Mouse (Mus musculus) stomach, embryonic 14.5 days (tissue): ENCODE results near the gene Vmn2r106. TPM values are rescaled to one million over a fixed set of nuclear protein-coding genes. Genes with fewer than 3 reads are reported as not detected.

Experiments used
- ATAC-seq: fragments of 200-750 bp; cut with Nextera tagmentation; 2 replicates; pipeline ENCODE4 v1.8.0; 2017; ENCODE audit warnings: low read depth, moderate TSS enrichment; ENCODE audit not compliant: insufficient number of reproducible peaks, insufficient read depth, low FRiP score
- H3K27ac ChIP-seq: fragments of 300-500 bp; sonication (generic); 2 replicates; pipeline ENCODE4 v1.5.1; 2014; ENCODE audit warnings: mild to moderate bottlenecking, low read length, moderate library complexity, mixed read lengths
- H3K27me3 ChIP-seq: fragments of 300-500 bp; sonication (generic); 2 replicates; pipeline ENCODE4 v1.6.1; 2014; ENCODE audit warnings: low read length, control low read depth, mixed read lengths; ENCODE audit not compliant: control insufficient read depth, insufficient read depth
- H3K36me3 ChIP-seq: fragments of 300-500 bp; sonication (generic); 2 replicates; pipeline ENCODE4 v1.6.1; 2014; ENCODE audit warnings: mild to moderate bottlenecking, control low read depth, low read length, moderate library complexity, mixed read lengths; ENCODE audit not compliant: control insufficient read depth, insufficient read depth
- H3K4me1 ChIP-seq: fragments of 300-500 bp; sonication (generic); 2 replicates; pipeline ENCODE4 v1.6.1; 2014; ENCODE audit warnings: low read length, control low read depth, mixed read lengths; ENCODE audit not compliant: control insufficient read depth, insufficient read depth
- H3K4me2 ChIP-seq: fragments of 300-500 bp; sonication (generic); replicated peaks from 2 replicates; pipeline ENCODE4 v1.6.1; 2014; ENCODE audit warnings: low read depth, low read length, control low read depth
- H3K4me3 ChIP-seq: fragments of 300-500 bp; sonication (generic); 2 replicates; pipeline ENCODE4 v1.5.1; 2014; ENCODE audit warnings: low read depth, low read length, control low read depth
- H3K9ac ChIP-seq: fragments of 300-500 bp; sonication (generic); replicated peaks from 2 replicates; pipeline ENCODE4 v1.6.1; 2014; ENCODE audit warnings: low read depth, mild to moderate bottlenecking, control low read depth, low read length, moderate library complexity, mixed read lengths
- H3K9me3 ChIP-seq: fragments of 300-500 bp; sonication (generic); 2 replicates; pipeline ENCODE4 v1.6.1; 2016; ENCODE audit warnings: low read depth, low read length, control low read depth; ENCODE audit not compliant: control insufficient read depth
- WGBS: fragments of 180-500 bp; shearing (Covaris S2); extraction: QIAGEN DNeasy Blood & Tissue Kit; methylation state at CpG from one replicate; pipeline ENCODE4 v1.1.7; 2014; 5-methylcytosine and 5-hydroxymethylcytosine counted together
- polyA plus RNA-seq: library from polyadenylated mRNA; unstranded; fragments of >200 nt; fragmentation: Nextera tagmentation; extraction: Ambion mirVana; gene quantifications from 2 replicates; pipeline ENCODE4 v1.2.1, GENCODE M21; 2014

The Vmn2r106 gene
- not detected in 2 replicates for polyA plus RNA-seq

DNA sequence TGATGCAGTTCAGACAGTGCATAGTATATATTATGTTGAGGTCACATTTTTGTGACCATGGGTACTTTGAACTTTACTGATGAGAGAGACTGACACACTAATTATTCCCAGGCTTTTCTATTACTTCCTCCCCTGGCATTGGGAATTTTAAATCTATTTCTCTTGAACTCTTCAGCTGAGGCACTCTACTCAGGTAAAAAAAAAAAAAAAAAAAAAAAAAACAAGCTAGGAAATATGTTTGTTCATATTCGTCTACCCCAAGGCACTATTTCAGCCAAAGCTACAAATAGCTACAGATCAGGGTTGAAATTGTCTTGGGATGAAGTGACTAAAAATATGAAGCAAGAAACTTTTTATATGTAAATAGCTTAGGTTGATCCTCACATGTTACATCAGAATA is at the start of gene Vmn2r106:
Vmn2r106 (minus strand) TSS at position 101 of the 400 bp plus-strand sequence.
- WGBS: 69% methylated on average over 1 of the region's 1 CpGs
- no peak within 1 kb of the TSS for H3K27ac ChIP-seq

GRCm38 (mm10) chr17:20305790-20306189 is 20.4 kb upstream of the Vmn2r106 start:
- Histone ChIP-seq H3K4me2 (no peak overlapping the region), H3K4me1 (no peaks in the 10 kb centered on the region), H3K9ac (no peak overlapping the region), H3K27ac (no peak overlapping the region), H3K27me3 (no peaks in the 10 kb centered on the region), H3K36me3 (no peaks in the 10 kb centered on the region), H3K9me3 (0 out of 2 replicates have a peak, but pooled peaks cover 2% of the 10 kb centered on the region), H3K4me3 (no peak overlapping the region)
- 92% methylated on average over 1 of the region's 1 CpGs for WGBS
- ATAC-seq: no peak

More for the DNA sequence above, at the start of gene Vmn2r106:
- Histone ChIP-seq H3K27me3 (no peaks in the 10 kb centered on the region), H3K4me3 (no peak within 1 kb of the TSS), H3K4me1 (no peaks in the 10 kb centered on the region), H3K9ac (no peak within 1 kb of the TSS), H3K4me2 (no peak within 1 kb of the TSS), H3K9me3 (no peaks in the 10 kb centered on the region), H3K36me3 (no peaks in the 10 kb centered on the region)
- ATAC-seq: no peak

- no peak overlapping the region for H3K9ac ChIP-seq
- H3K36me3 ChIP-seq: no peaks in the 10 kb centered on the region
- no peaks in the 10 kb centered on the region for H3K4me1 ChIP-seq
- ATAC-seq: no peak
- no peak overlapping the region for H3K27ac ChIP-seq
- no peak overlapping the region for H3K4me2 ChIP-seq
- H3K9me3 ChIP-seq: no peaks in the 10 kb centered on the region
- no peak overlapping the region for H3K4me3 ChIP-seq
- H3K27me3 ChIP-seq: no peaks in the 10 kb centered on the region
Observed at GRCm38 (mm10) chr17:20286906-20287305, 1.6 kb upstream of the Vmn2r106 start.

DNA sequence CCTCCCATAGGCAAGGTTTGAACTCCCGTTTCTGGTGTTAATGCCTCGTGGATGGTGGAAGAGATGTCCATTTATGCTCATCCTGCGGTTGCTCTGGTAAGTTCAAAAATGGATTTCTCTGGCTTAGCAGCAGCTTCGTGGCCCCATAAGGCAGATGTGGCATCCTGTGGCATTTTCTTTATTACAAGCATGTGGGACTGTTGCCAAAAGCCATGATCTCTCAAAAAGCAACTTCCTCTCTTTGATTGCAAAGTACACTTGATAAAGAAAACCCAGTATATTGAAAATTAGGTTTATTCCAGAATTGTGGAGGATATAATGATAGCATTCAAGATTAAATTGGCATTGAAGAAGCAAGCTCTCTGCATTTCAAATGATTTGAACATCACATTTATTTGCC is 29.8 kb downstream of the Vmn2r106 start:
- Histone ChIP-seq H3K9ac (no peak overlapping the region), H3K4me3 (no peak overlapping the region), H3K27me3 (no peaks in the 10 kb centered on the region), H3K4me2 (no peak overlapping the region), H3K36me3 (no peaks in the 10 kb centered on the region), H3K9me3 (no peaks in the 10 kb centered on the region; the same call in 1 of the 2 replicates), H3K4me1 (no peaks in the 10 kb centered on the region), H3K27ac (no peak overlapping the region)
- ATAC-seq: no peak
- 70% methylated on average over 4 of the region's 4 CpGs for WGBS

DNA sequence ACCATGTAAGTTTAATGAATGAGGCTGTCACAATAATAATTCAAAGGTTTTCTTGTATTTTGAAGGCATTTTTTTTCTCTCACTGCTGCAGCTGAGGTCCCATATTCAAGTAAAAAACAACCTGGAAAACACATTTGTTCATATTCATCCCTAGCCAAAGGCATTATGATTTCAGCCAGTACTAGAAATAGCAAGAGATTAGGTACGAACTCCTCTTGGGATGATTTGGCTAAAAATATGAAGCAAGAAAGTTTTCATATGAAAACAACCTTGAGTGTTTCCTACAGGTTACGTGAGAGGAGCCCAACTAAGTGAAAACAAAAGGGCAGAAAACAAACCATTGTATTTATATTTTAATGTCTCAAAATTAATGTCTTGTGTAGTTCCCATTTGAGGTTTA is 50.4 kb downstream of the Vmn2r106 start, which contains the start of gene Vmn2r105:
Vmn2r105 (minus strand) TSS at position 101 of the 400 bp plus-strand sequence.
- Histone ChIP-seq H3K9ac (no peak within 1 kb of the TSS), H3K36me3 (no peaks in the 10 kb centered on the region), H3K27ac (no peak within 1 kb of the TSS), H3K4me3 (no peak within 1 kb of the TSS), H3K4me1 (no peaks in the 10 kb centered on the region), H3K4me2 (no peak within 1 kb of the TSS), H3K27me3 (no peaks in the 10 kb centered on the region), H3K9me3 (no peaks in the 10 kb centered on the region)
- ATAC-seq: no peak
- WGBS: 69% methylated on average over 2 of the region's 2 CpGs

Other genes with a start within 250 kb of the Vmn2r106 start
- gene Vmn2r104, start 237.2 kb downstream of the Vmn2r106 start, polyA plus RNA-seq: not detected in 2 replicates
- gene Fpr-rs7, start 171.3 kb downstream of the Vmn2r106 start, polyA plus RNA-seq: not detected in 2 replicates
- not detected in 2 replicates for gene Fpr-rs6, start 102.5 kb downstream of the Vmn2r106 start, polyA plus RNA-seq
- gene Vmn2r105, start 50.5 kb downstream of the Vmn2r106 start, polyA plus RNA-seq: not detected in 2 replicates
- not detected in 2 replicates for gene Vmn2r107, start 59.7 kb upstream of the Vmn2r106 start, polyA plus RNA-seq
- not detected in 2 replicates for gene Vmn1r224, start 128.6 kb upstream of the Vmn2r106 start, polyA plus RNA-seq
- not detected in 2 replicates for gene Vmn2r108, start 195.8 kb upstream of the Vmn2r106 start, polyA plus RNA-seq
- gene Vmn1r225, start 212.6 kb upstream of the Vmn2r106 start, polyA plus RNA-seq: not detected in 2 replicates